Mouse (Mus musculus): ENCODE data around the gene Jagn1.

GRCm38 (mm10) chr6:113428006-113428405 lies 14.4 kb upstream of the Jagn1 start:
- TF ChIP-seq POLR2A (IDR thresholded peaks at IDR 0.05; ENCODE audit: borderline replicate concordance, control insufficient read depth, low read depth, low read length) (no peak), CTCF (IDR thresholded peaks at IDR 0.05; ENCODE audit: control insufficient read depth, insufficient read depth, low read length) (no peak)
